Mouse (Mus musculus) liver, embryonic 14.5 days (tissue): ENCODE measurements around the gene Cnpy2. TPM values are rescaled to one million over a fixed set of nuclear protein-coding genes. Genes with fewer than 3 reads are reported as not detected.
A peak's percentile ranks its signal among the peaks of the same experiment; 100 is the strongest.
"Not testable (repeated sequence)": the region's sequence is repeated elsewhere in the genome, so short reads cannot be mapped to it uniquely, and the experiment has no call there.

Experiments used
- ATAC-seq: fragments of 200-750 bp; cut with Nextera tagmentation; 2 replicates; pipeline ENCODE4 v1.8.0; 2017; ENCODE audit warnings: moderate number of reproducible peaks, mild to moderate bottlenecking, moderate library complexity; ENCODE audit not compliant: insufficient read depth
- DNase-seq, 3 experiments: peaks; one replicate each; pipeline ENCODE4 v3.0.0-alpha.2; 2012 to 2013; ENCODE audit warnings: low read depth in 3 of 3, low spot score in 3 of 3
- H3K27ac ChIP-seq: fragments of 300-500 bp; sonication (generic); 2 replicates; pipeline ENCODE4 v1.5.1; 2014; ENCODE audit warnings: moderate library complexity, mild to moderate bottlenecking, control low read depth, inconsistent platforms
- H3K27me3 ChIP-seq: fragments of 300-500 bp; sonication (generic); 2 replicates; pipeline ENCODE4 v1.6.1; 2014; ENCODE audit warnings: mild to moderate bottlenecking, low read length, moderate library complexity; ENCODE audit not compliant: control insufficient read depth, insufficient read depth
- H3K36me3 ChIP-seq: fragments of 300-500 bp; sonication (generic); replicated peaks from 2 replicates; pipeline ENCODE4 v1.6.1; 2014; ENCODE audit warnings: low read depth; ENCODE audit not compliant: control insufficient read depth, insufficient read depth
- H3K4me1 ChIP-seq, 2 experiments: fragments of 200-500 bp in 1 of 2; fragments of 300-500 bp in 1 of 2; sonication (generic) in 1 of 2; replicated peaks; 2 replicates each; pipeline ENCODE4 v1.6.1; 2012 to 2014; ENCODE audit warnings: antibody characterized with exemption in 1 of 2, inconsistent platforms in 1 of 2, low read length in 1 of 2; ENCODE audit not compliant: control insufficient read depth in 2 of 2, insufficient read depth in 2 of 2
- H3K4me2 ChIP-seq: fragments of 300-500 bp; sonication (generic); 2 replicates; pipeline ENCODE4 v1.6.1; 2014; ENCODE audit warnings: low read depth, mild to moderate bottlenecking, control low read depth, moderate library complexity
- H3K4me3 ChIP-seq, 2 experiments: fragments of 200-500 bp in 1 of 2; fragments of 300-500 bp in 1 of 2; sonication (generic) in 1 of 2; 2 replicates each; pipeline ENCODE4 v1.5.1; 2012 to 2014; ENCODE audit warnings: low read depth in 2 of 2, low read length in 2 of 2, mild to moderate bottlenecking in 2 of 2, control low read depth in 1 of 2, inconsistent platforms in 1 of 2, moderate library complexity in 1 of 2; ENCODE audit not compliant: insufficient read depth in 1 of 2
- H3K9ac ChIP-seq: fragments of 300-500 bp; sonication (generic); replicated peaks from 2 replicates; pipeline ENCODE4 v1.6.1; 2014; ENCODE audit warnings: mild to moderate bottlenecking, control low read depth, moderate library complexity
- H3K9me3 ChIP-seq: fragments of 300-500 bp; sonication (generic); 2 replicates; pipeline ENCODE4 v1.6.1; 2016; ENCODE audit warnings: low read length, mixed read lengths; ENCODE audit not compliant: control insufficient read depth
- CTCF ChIP-seq: IDR thresholded peaks from 2 replicates; pipeline ENCODE4 v1.5.1; 2016; ENCODE audit warnings: antibody characterized with exemption, low read depth, control low read depth
- EP300 ChIP-seq: IDR thresholded peaks from 2 replicates; pipeline ENCODE4 v1.6.1; 2016; ENCODE audit warnings: antibody characterized with exemption, low read depth
- WGBS: fragments of 180-500 bp; shearing (Covaris S2); extraction: QIAGEN DNeasy Blood & Tissue Kit; methylation state at CpG from one replicate; pipeline ENCODE4 v1.1.7; 2014; ENCODE audit not compliant: insufficient replicate concordance; 5-methylcytosine and 5-hydroxymethylcytosine counted together
- polyA plus RNA-seq, 2 experiments: library from polyadenylated mRNA; depleted of rRNA in 1 of 2; stranded (reverse) in 1 of 2; unstranded in 1 of 2; fragments of >200 nt; fragmentation: Nextera tagmentation in 1 of 2; extraction: Ambion mirVana in 1 of 2; gene quantifications; 2 replicates each; pipeline versions ENCODE4 v1.2.1 to v1.2.3; 2012 to 2014

Cnpy2 gene
- polyA plus RNA-seq, 2 experiments: 38.8 to 92.7 TPM

- Histone ChIP-seq H3K36me3 (peaks cover 10% of the 10 kb centered on the region), H3K9ac (no peak overlapping the region), H3K27ac (no peak overlapping the region), H3K4me1 (no peaks in the 10 kb centered on the region), H3K4me3 (no peak overlapping the region), H3K27me3 (no peaks in the 10 kb centered on the region), H3K4me2 (no peak overlapping the region), H3K9me3 (no peaks in the 10 kb centered on the region)
- no peak for ATAC-seq
- WGBS: 85% methylated on average over 14 of the region's 14 CpGs
- TF ChIP-seq EP300 (no peak), CTCF (peak; percentile 9; the same call in 1 of the 2 replicates)
- no peak for DNase-seq
These were observed 40.6 kb upstream of the Cnpy2 start for GRCm38 (mm10) chr10:128281682-128282081.

DNA sequence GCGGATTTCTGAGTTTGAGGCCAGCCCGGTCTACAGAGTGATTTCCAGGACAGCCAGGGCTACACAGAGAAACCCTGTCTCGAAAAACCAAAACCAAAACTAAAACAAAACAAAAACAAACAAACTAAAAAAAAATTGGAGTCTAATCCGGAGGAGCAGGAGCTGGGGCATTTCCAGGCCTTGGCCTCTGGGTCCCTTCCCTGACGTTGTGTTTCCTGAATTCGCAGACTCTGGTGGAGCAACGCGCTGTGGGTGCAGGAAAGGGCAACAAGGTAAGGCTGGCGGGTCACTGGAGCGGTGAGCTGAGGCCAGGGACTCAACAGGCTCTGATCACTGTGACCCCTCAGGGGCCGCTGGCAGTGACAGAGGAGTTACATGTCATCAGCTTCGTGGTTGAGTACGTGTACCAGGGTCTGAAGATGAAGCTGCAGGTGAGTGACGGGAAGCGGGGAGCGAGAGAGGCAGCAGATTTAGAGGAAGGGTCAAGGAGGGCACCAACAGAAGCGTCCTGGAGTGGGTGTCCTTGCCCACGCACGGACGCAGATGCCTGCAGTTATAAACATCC lies 39.3 kb upstream of the Cnpy2 start:
- Histone ChIP-seq H3K4me2 (no peak overlapping the region), H3K27ac (no peak overlapping the region), H3K4me1 (no peaks in the 10 kb centered on the region), H3K9ac (no peak overlapping the region), H3K4me3 (no peak overlapping the region), H3K9me3 (no peaks in the 10 kb centered on the region), H3K36me3 (peaks cover 10% of the 10 kb centered on the region), H3K27me3 (no peaks in the 10 kb centered on the region)
- DNase-seq (no peak), ATAC-seq (no peak)
- no peak for TF ChIP-seq CTCF
- TF ChIP-seq EP300: no peak
- 81% methylated on average over 20 of the region's 20 CpGs for WGBS

DNA sequence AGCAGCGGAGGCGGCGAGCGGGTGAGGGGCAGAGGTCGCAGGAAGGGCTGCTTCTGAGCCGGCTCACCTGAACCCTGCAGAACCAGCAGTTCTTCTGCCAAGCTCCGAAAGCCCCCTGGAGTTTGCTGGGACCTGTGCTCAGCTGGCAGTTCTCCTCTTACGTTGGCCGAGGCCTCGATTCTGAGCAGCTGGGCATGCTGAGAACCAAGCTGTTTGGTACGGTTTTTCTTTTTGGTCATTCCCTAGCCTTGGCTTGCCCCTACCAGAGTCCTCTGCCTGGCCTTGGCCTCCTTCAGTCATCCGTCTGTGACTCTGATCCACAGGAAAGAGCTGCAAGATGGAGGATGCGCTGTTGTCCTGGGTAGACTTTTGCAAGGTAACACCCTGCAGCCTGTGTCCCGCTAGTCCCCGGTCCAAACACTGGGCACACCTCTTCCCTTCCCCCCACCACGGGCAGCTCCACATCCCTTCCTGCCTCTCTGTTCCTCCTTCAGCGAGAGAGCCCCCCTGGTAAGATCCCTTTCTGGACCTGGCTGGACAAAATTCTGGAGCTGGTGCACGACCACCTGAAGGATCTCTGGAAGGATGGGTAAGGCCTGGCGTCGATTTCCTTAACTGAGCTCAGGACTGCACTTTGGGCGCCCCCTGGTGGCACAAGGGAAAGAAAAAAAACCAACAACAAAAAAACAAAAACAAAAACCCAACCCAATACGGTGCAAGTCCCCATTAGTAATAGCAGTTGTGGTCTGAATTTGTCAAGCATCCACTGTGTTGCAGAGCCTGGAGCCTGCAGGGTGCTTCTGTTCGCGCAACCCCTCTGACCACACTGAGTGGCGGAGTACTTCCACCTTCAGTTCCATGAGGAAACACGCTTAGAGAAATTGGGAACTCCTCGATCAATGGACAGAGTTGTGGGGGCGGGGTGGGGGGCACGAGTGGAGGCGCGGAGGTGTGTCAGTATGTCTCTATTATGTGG lies 38.4 kb upstream of the Cnpy2 start:
- H3K4me1 ChIP-seq: no peaks in the 10 kb centered on the region
- 62% methylated on average over 31 of the region's 31 CpGs for WGBS
- H3K9ac ChIP-seq: no peak overlapping the region
- DNase-seq (peak in 2 of 3 experiments; percentile 53 to 58), ATAC-seq (peak; percentile 28; the same call in 1 of the 2 replicates)
- TF ChIP-seq EP300 (no peak), CTCF (peak; percentile 86)
- no peaks in the 10 kb centered on the region for H3K27me3 ChIP-seq
- no peaks in the 10 kb centered on the region for H3K9me3 ChIP-seq
- H3K27ac ChIP-seq: no peak overlapping the region
- peaks cover 10% of the 10 kb centered on the region for H3K36me3 ChIP-seq
- H3K4me2 ChIP-seq: no peak overlapping the region
- H3K4me3 ChIP-seq: no peak overlapping the region

GRCm38 (mm10) chr10:128290594-128290993 lies 31.7 kb upstream of the Cnpy2 start:
- DNase-seq, H3K9me3 ChIP-seq, H3K9ac ChIP-seq, H3K4me3 ChIP-seq, H3K27me3 ChIP-seq, H3K4me1 ChIP-seq, H3K36me3 ChIP-seq, ATAC-seq, H3K4me2 ChIP-seq, H3K27ac ChIP-seq: not testable (repeated sequence)
- WGBS: 93% methylated on average over 1 of the region's 1 CpGs

- Histone ChIP-seq H3K4me2 (no peak overlapping the region), H3K27me3 (no peaks in the 10 kb centered on the region), H3K9me3 (no peaks in the 10 kb centered on the region), H3K27ac (no peak overlapping the region), H3K36me3 (0 out of 2 replicates have a peak, but pooled peaks cover 1% of the 10 kb centered on the region), H3K4me3 (no peak overlapping the region), H3K9ac (no peak overlapping the region), H3K4me1 (no peaks in the 10 kb centered on the region; a peak in 1 of 4 replicates)
- 70% methylated on average over 13 of the region's 13 CpGs for WGBS
- ATAC-seq (no peak), DNase-seq (no peak)
- no peak for TF ChIP-seq EP300
- TF ChIP-seq CTCF: no peak
These were observed 25.7 kb upstream of the Cnpy2 start for GRCm38 (mm10) chr10:128296370-128297090.
